Mouse (Mus musculus): ENCODE results near the gene Smad6.

DNA sequence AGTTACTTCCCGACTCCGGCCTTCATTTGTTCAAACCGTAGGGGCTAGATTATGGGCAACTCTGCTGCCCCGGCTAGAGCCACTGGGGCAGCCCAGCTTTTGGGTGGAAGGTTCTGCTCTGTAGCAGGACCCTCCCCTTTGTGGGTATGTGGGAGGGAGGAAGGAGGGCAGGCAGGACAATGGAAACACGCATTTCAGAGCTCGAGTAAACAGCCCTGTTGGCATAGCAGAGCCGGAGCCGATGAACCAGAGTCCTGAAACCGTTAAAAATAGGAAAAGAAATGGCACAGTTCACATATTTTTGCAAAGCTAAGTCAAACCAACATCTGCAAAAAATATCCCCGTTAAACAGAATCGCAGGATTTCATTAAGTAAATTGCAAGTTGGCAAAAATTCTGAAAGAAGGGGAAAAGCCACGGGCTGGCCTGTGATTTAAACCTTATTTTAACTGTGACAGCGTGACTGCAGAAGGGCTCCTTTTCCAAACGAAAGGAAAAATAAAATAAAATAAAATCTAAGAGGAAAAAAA is 48.1 kb downstream of the Smad6 start:
- TF ChIP-seq ZNF384 (IDR thresholded peaks at IDR 0.05; ENCODE audit: low read depth, low read length) (no peak), CHD2 (IDR thresholded peaks at IDR 0.05; ENCODE audit: low read depth, low read length) (no peak)

Measured in ES-E14 (cell line).